Mouse (Mus musculus) limb, embryonic 12.5 days (tissue): ENCODE data around the gene Ttc28. TPM values are rescaled to one million over a fixed set of nuclear protein-coding genes. Genes with fewer than 3 reads are reported as not detected.

ENCODE experiments used
- ATAC-seq: fragments of 200-750 bp; cut with Nextera tagmentation; 2 replicates; pipeline ENCODE4 v1.8.0; 2017; ENCODE audit warnings: low read depth, moderate TSS enrichment; ENCODE audit not compliant: insufficient number of reproducible peaks, insufficient read depth, low FRiP score, low TSS enrichment
- H3K27ac ChIP-seq: fragments of 300-500 bp; sonication (generic); 2 replicates; pipeline ENCODE4 v1.5.1; 2016; ENCODE audit warnings: mild to moderate bottlenecking, moderate library complexity
- H3K27me3 ChIP-seq: fragments of 300-500 bp; sonication (generic); 2 replicates; pipeline ENCODE4 v1.6.1; 2016; ENCODE audit warnings: mild to moderate bottlenecking, moderate library complexity
- H3K36me3 ChIP-seq: fragments of 300-500 bp; sonication (generic); 2 replicates; pipeline ENCODE4 v1.6.1; 2016; ENCODE audit warnings: mild to moderate bottlenecking, moderate library complexity
- H3K4me1 ChIP-seq: fragments of 300-500 bp; sonication (generic); replicated peaks from 2 replicates; pipeline ENCODE4 v1.6.1; 2016
- H3K4me2 ChIP-seq: fragments of 300-500 bp; sonication (generic); 2 replicates; pipeline ENCODE4 v1.6.1; 2016; ENCODE audit warnings: mild to moderate bottlenecking, moderate library complexity
- H3K4me3 ChIP-seq: fragments of 300-500 bp; sonication (generic); replicated peaks from 2 replicates; pipeline ENCODE4 v1.5.1; 2016; ENCODE audit warnings: mild to moderate bottlenecking
- H3K9ac ChIP-seq: fragments of 300-500 bp; sonication (generic); replicated peaks from 2 replicates; pipeline ENCODE4 v1.6.1; 2016; ENCODE audit warnings: mild to moderate bottlenecking, moderate library complexity
- H3K9me3 ChIP-seq: fragments of 300-500 bp; sonication (generic); 2 replicates; pipeline ENCODE4 v1.6.1; 2016; ENCODE audit warnings: mild to moderate bottlenecking, moderate library complexity
- WGBS: fragments of 180-500 bp; shearing (Covaris S2); methylation state at CpG from one replicate; pipeline ENCODE4 v1.1.7; 2016; 5-methylcytosine and 5-hydroxymethylcytosine counted together
- polyA plus RNA-seq: library from polyadenylated mRNA; unstranded; fragments of >200 nt; fragmentation: Nextera tagmentation; extraction: Ambion mirVana; gene quantifications from 2 replicates; pipeline ENCODE4 v1.2.1, GENCODE M21; 2016

Gene Ttc28
- polyA plus RNA-seq, 1 experiment from 2014 or later: 20.0 TPM

DNA sequence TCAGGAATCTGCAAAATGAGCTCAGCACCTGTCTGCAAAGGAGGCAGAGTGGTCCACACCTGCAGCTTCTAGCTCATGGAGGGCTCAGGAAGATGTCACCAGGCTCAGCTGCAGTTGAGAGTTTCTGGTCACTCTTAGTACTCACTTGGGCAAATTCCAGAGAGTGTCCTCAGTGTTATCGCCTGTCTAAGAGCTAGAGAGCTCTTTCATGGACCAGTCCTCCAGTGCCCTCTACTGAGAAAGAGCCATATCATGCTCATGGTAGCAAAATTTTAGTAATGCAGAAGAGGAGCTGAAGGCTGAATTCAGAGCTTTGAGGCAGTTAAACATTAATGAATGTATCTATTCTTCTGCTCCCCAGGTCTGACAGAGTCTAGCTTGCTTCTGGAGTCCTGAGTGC, 43.7 kb downstream of the Ttc28 start:
- H3K27ac ChIP-seq: no peak overlapping the region
- no peak overlapping the region for H3K4me2 ChIP-seq
- H3K27me3 ChIP-seq: no peaks in the 10 kb centered on the region
- no peaks in the 10 kb centered on the region for H3K9me3 ChIP-seq
- no peak overlapping the region for H3K9ac ChIP-seq
- no peak overlapping the region for H3K4me3 ChIP-seq
- WGBS: 42% methylated on average over 1 of the region's 1 CpGs
- ATAC-seq: no peak
- H3K4me1 ChIP-seq: 0 out of 2 replicates have a peak, but pooled peaks cover 3% of the 10 kb centered on the region
- 0 out of 2 replicates have a peak, but pooled peaks cover under 1% of the 10 kb centered on the region for H3K36me3 ChIP-seq

DNA sequence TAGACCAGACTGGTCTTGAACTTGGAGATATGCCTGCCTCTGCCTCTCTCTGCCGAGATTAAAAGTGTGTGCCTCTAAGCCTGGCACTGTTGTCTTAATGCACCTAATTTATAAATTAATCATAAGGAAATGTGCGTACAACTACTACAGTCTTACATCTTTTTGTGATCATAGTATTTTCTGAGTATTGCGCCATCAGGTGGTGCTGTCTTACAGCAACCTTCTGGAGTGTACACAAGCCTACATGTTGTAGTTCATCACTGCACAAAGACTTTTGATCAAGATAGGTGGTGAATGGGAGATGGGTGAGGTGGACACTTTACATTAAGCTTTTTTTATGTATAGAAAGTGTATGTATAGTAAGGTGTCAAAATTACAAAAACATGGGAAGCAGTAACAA, 45.0 kb downstream of the Ttc28 start:
- Histone ChIP-seq H3K9ac (no peak overlapping the region), H3K9me3 (no peaks in the 10 kb centered on the region), H3K4me2 (no peak overlapping the region), H3K4me1 (0 out of 2 replicates have a peak, but pooled peaks cover 3% of the 10 kb centered on the region), H3K36me3 (no peaks in the 10 kb centered on the region), H3K27me3 (no peaks in the 10 kb centered on the region), H3K4me3 (no peak overlapping the region), H3K27ac (no peak overlapping the region)
- 94% methylated on average over 3 of the region's 3 CpGs for WGBS
- no peak for ATAC-seq

DNA sequence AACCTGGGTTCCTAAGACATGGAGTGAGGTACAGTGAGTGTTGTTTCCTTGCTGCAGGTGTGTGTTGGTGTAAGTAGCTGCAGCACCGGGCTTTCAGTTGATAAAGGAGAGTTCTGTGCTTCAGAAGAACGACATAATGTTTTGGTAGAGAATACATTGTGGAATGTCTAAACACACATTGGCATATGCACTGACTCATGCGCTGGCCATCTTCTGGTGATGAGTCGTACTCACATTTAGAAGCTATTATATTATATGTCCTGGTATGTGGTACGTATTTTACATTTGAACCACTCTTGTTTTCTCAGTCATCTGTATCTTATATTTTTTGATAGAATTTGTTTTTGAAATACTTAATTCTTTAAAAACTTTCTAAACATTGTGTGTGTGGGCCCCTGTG, 46.2 kb downstream of the Ttc28 start:
- Histone ChIP-seq H3K27me3 (no peaks in the 10 kb centered on the region), H3K4me1 (0 out of 2 replicates have a peak, but pooled peaks cover 3% of the 10 kb centered on the region), H3K36me3 (no peaks in the 10 kb centered on the region), H3K4me2 (no peak overlapping the region), H3K27ac (no peak overlapping the region), H3K9ac (no peak overlapping the region), H3K4me3 (no peak overlapping the region), H3K9me3 (no peaks in the 10 kb centered on the region)
- 89% methylated on average over 5 of the region's 5 CpGs for WGBS
- ATAC-seq: no peak

DNA sequence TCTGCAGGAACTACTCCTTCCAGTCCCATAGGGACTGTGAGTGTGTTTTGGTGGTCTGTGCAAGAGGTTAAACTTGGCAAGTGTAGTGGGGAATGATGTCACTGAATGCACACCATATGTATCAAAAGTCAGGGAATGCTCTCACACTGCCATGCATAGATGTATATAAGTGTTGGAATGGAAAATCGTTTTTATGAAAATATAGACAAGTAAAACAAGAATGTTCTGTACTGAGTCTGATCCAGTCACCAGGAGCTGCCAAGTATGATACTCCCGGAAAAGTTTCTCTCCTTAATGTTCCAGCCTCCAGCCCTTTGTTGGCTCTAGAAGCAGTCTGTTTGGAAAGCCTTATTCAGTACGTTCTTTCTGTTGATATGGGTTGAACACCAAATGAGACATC, 48.7 kb downstream of the Ttc28 start:
- 61% methylated on average over 3 of the region's 3 CpGs for WGBS
- 0 out of 2 replicates have a peak, but pooled peaks cover 3% of the 10 kb centered on the region for H3K4me1 ChIP-seq
- no peaks in the 10 kb centered on the region for H3K9me3 ChIP-seq
- no peak overlapping the region for H3K4me3 ChIP-seq
- H3K9ac ChIP-seq: no peak overlapping the region
- no peak overlapping the region for H3K4me2 ChIP-seq
- H3K27me3 ChIP-seq: no peaks in the 10 kb centered on the region
- ATAC-seq: no peak
- H3K27ac ChIP-seq: no peak overlapping the region
- H3K36me3 ChIP-seq: peaks cover 14% of the 10 kb centered on the region

DNA sequence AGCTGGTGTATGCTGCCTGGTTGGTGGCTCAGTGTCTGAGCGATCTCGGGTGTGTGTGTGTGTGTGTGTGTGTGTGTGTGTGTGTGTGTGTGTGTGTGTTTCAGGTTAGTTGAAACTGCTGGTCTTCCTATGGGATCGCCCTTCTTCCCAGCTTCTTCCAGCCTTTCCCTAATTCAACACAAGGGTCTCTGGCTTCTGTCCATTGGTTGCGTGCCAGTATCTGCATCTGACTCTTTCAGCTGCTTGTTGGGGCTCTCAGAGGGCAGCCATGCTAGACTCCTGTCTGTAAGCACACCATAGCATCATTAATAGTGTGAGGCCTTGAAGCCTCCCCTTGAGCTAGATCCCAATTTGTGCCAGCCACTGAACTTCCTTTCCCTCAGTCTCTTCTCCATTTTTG, 49.7 kb downstream of the Ttc28 start:
- 79% methylated on average over 4 of the region's 4 CpGs for WGBS
- Histone ChIP-seq H3K4me1 (0 out of 2 replicates have a peak, but pooled peaks cover 3% of the 10 kb centered on the region), H3K27ac (no peak overlapping the region), H3K27me3 (no peaks in the 10 kb centered on the region), H3K4me3 (no peak overlapping the region), H3K36me3 (peaks cover 14% of the 10 kb centered on the region), H3K9me3 (no peaks in the 10 kb centered on the region), H3K9ac (no peak overlapping the region), H3K4me2 (no peak overlapping the region)
- no peak for ATAC-seq

DNA sequence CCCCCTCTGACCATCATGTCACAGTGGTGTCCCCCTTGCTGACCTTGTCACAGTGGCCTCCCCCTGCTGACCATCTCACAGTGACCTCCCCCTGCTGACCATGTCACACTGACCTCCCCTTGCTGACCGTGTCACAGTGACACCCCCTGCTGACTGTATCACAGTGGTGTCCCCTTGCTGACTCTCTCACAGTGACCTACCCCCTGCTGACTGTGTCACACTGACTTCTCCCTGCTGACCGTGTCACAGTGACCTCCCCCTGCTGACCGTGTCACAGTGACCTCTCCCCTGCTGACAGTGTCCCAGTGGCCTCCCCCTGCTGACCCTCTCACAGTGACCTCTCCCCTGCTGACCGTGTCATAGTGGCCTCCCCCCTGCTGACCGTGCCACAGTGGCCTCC, 57.0 kb downstream of the Ttc28 start:
- H3K27ac ChIP-seq: no peak overlapping the region
- no peaks in the 10 kb centered on the region for H3K9me3 ChIP-seq
- no peak overlapping the region for H3K9ac ChIP-seq
- no peaks in the 10 kb centered on the region for H3K4me1 ChIP-seq
- no peak overlapping the region for H3K4me3 ChIP-seq
- H3K27me3 ChIP-seq: no peaks in the 10 kb centered on the region; the same call in 1 of the 2 replicates
- H3K36me3 ChIP-seq: peaks cover 13% of the 10 kb centered on the region
- no peak for ATAC-seq
- no peak overlapping the region for H3K4me2 ChIP-seq
- WGBS: 62% methylated on average over 5 of the region's 5 CpGs

DNA sequence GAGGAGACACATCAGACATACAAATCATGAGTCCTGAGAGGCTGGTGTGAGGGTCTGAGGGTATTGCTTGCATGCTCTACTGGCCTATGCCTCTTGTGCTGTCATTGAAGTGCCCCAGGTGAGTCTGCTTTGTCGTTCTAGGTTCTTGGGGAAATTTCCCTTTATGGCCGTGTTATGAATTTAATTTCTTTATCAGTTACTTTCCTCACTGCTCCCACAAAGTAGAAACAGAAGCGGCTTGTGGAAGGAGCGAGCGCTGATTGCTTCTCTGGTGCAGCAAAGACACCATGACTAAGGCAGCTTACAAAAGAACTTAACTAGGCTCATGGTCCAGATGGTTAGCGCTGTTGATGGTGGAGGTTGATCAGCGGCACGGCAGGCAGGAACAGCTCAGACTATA, 64.7 kb downstream of the Ttc28 start:
- Histone ChIP-seq H3K4me1 (no peaks in the 10 kb centered on the region), H3K27ac (no peak overlapping the region), H3K36me3 (peaks cover 18% of the 10 kb centered on the region), H3K4me2 (no peak overlapping the region), H3K9ac (no peak overlapping the region), H3K4me3 (no peak overlapping the region), H3K27me3 (no peaks in the 10 kb centered on the region), H3K9me3 (no peaks in the 10 kb centered on the region)
- ATAC-seq: no peak
- WGBS: 87% methylated on average over 8 of the region's 8 CpGs

DNA sequence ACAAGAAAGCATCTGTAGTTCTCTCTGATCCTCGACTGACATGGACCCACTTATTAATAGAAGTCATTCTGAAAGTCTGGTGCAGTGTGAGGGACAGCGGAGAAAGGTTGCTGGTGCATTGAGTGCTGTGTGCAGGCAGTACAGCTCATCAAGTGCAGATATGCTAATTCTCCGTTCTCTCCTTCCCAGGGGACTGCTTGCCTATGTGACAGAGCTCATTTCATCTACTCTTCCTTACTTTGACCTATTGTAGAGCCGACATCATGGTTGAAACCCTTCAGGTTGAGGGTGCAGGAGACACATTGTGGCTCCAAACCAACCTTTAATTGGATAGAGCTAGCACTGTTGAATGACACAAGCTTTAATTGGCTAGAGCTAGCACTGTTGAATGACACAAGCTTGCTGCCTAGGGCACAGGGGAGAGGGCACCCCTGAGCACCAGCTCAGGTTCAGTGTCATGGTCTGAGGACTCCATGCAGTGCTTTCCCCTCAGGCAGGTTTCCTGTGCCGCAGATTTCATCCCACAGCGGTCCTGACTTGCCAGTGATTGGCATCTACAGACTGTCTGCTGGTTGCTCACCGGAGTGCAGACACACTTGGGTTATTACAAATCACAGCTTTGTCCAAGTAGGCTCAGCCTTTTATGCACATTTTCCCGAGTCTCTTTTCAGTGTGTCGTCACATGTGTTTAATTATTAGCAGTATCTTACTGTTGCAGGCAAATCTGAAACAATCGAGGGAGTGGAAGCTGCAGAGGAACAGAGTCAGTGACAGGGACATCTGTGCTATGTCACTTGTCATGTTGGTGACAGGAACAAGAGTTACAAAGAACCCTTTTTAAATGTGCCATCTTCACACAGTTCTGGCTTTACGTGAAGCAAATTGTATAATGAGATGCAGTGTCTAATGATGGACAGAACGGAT, 69.1 kb downstream of the Ttc28 start:
- no peaks in the 10 kb centered on the region for H3K27me3 ChIP-seq
- H3K9me3 ChIP-seq: no peaks in the 10 kb centered on the region
- no peak for ATAC-seq
- WGBS: 62% methylated on average over 12 of the region's 12 CpGs
- no peak overlapping the region for H3K4me3 ChIP-seq
- H3K36me3 ChIP-seq: peaks cover 18% of the 10 kb centered on the region
- no peak overlapping the region for H3K9ac ChIP-seq
- no peak overlapping the region for H3K4me2 ChIP-seq
- no peak overlapping the region for H3K27ac ChIP-seq
- no peaks in the 10 kb centered on the region for H3K4me1 ChIP-seq

DNA sequence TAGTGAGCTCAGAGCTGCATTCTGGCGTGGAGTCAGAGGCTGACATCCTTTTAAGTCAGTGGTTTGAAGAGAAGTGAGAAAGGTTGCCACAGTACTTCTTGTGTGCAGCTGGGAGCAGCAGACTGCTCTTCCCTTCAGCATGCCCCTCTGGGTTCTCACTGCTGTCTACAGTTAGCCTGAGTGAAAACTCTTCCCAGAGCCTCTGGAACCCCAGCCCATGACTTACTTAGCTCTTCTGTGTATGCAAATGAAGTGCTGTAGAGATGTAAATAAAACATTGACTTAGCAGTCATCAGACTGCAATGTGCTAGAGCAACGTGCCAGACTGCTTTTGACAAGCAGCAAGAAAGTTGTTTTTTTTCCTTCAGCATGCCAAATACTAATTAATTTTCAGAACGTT, 70.2 kb downstream of the Ttc28 start:
- ATAC-seq: no peak
- Histone ChIP-seq H3K9me3 (no peaks in the 10 kb centered on the region), H3K27me3 (no peaks in the 10 kb centered on the region), H3K4me2 (no peak overlapping the region), H3K4me3 (no peak overlapping the region), H3K27ac (no peak overlapping the region), H3K9ac (no peak overlapping the region), H3K36me3 (peaks cover 13% of the 10 kb centered on the region), H3K4me1 (no peaks in the 10 kb centered on the region)
- 62% methylated on average over 3 of the region's 3 CpGs for WGBS

DNA sequence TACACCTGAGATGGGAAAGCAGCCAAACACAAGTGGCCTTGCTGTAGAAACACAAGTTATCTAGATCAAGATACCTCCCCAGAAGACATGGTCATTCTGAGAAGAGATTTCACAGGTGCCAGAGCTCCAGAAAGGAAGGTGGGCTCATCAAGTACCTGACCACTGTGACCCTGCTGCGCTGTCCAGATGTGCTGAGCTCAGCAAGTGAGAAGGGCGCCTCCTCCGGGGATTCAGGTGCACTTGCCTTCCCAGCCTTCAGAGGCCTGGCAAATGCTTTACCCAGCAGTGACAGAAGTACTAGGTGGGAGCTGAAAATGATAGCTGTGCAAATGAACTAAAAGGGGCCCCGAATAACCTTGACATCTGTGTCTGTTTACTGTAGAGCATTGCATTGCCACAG, 78.6 kb downstream of the Ttc28 start:
- ATAC-seq: no peak
- Histone ChIP-seq H3K4me1 (peaks cover 4% of the 10 kb centered on the region), H3K36me3 (0 out of 2 replicates have a peak, but pooled peaks cover 3% of the 10 kb centered on the region), H3K4me2 (no peak overlapping the region), H3K27ac (no peak overlapping the region), H3K4me3 (no peak overlapping the region), H3K9me3 (no peaks in the 10 kb centered on the region), H3K9ac (no peak overlapping the region), H3K27me3 (no peaks in the 10 kb centered on the region)
- WGBS: 79% methylated on average over 4 of the region's 4 CpGs

DNA sequence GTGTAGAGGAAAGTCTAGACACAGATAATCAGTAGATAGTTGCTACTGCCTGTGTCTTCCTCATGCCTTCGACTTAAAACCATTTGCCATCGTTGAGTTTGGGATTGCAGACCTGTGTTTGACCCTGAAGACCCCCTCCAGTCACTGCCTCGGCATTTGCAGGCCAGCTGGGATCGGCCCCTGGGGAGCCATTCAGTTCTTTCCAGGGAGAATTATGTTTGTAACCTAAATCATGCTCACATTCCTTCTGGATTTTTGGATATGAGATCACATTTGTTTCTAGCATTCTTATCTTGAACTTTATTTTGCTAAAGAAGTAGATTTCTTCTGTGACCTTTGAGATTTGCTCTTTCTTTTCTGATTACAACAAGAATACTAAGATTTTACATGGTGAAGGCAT, 80.5 kb downstream of the Ttc28 start:
- no peaks in the 10 kb centered on the region for H3K27me3 ChIP-seq
- no peak for ATAC-seq
- no peak overlapping the region for H3K4me3 ChIP-seq
- no peak overlapping the region for H3K27ac ChIP-seq
- 45% methylated on average over 4 of the region's 4 CpGs for WGBS
- H3K4me2 ChIP-seq: no peak overlapping the region
- H3K9ac ChIP-seq: no peak overlapping the region
- peaks cover 4% of the 10 kb centered on the region for H3K4me1 ChIP-seq
- 0 out of 2 replicates have a peak, but pooled peaks cover 3% of the 10 kb centered on the region for H3K36me3 ChIP-seq
- no peaks in the 10 kb centered on the region for H3K9me3 ChIP-seq
